Mouse (Mus musculus): ENCODE results near the gene Dock4.

GRCm38 (mm10) chr12:40745501-40745900, 299.7 kb downstream of the Dock4 start:
- TF ChIP-seq CTCF (IDR thresholded peaks at IDR 0.05) (no peak), POLR2A (IDR thresholded peaks at IDR 0.05; ENCODE audit: insufficient read depth, low read depth, low read length) (no peak), EP300 (IDR thresholded peaks at IDR 0.05; ENCODE audit: insufficient read depth, low read depth, low read length) (no peak)
